Mouse (Mus musculus): ENCODE measurements around the gene Snrk. TPM values are rescaled to one million over a fixed set of nuclear protein-coding genes. Genes with fewer than 3 reads are reported as not detected.

Snrk gene
- polyA plus RNA-seq, 1 experiment from 2014 or later: 49.4 TPM

Other genes with a start within 250 kb of the Snrk start
- gene Ackr2, start 218.9 kb upstream of the Snrk start, polyA plus RNA-seq (2015; fragmentation: Nextera tagmentation; extraction: Ambion mirVana): 0.46 and 0.80 TPM in 2 replicates
- not detected in 2 replicates for gene Cyp8b1, start 201.0 kb upstream of the Snrk start, polyA plus RNA-seq (2015; fragmentation: Nextera tagmentation; extraction: Ambion mirVana)
- 3.1 and 4.6 TPM in 2 replicates for gene Fam198a, start 166.3 kb upstream of the Snrk start, polyA plus RNA-seq (2015; fragmentation: Nextera tagmentation; extraction: Ambion mirVana)
- 12.9 and 15.9 TPM in 2 replicates for gene Pomgnt2, start 120.2 kb upstream of the Snrk start, polyA plus RNA-seq (2015; fragmentation: Nextera tagmentation; extraction: Ambion mirVana)
- 33.1 and 36.5 TPM in 2 replicates for gene Ano10, start 177.2 kb downstream of the Snrk start, polyA plus RNA-seq (2015; fragmentation: Nextera tagmentation; extraction: Ambion mirVana)
- gene Abhd5, start 234.3 kb downstream of the Snrk start, polyA plus RNA-seq (2015; fragmentation: Nextera tagmentation; extraction: Ambion mirVana): 19.0 and 19.5 TPM in 2 replicates

Data from intestine, embryonic 15.5 days (tissue).